Mouse (Mus musculus) limb, embryonic 14.5 days (tissue): ENCODE measurements around the gene Frs2. TPM values are rescaled to one million over a fixed set of nuclear protein-coding genes. Genes with fewer than 3 reads are reported as not detected.
A peak's percentile ranks its signal among the peaks of the same experiment; 100 is the strongest.

ENCODE experiments used
- ATAC-seq: fragments of 200-750 bp; cut with Nextera tagmentation; 2 replicates; pipeline ENCODE4 v1.8.0; 2017; ENCODE audit warnings: low read depth, moderate number of reproducible peaks, moderate TSS enrichment; ENCODE audit not compliant: low FRiP score
- DNase-seq: peaks from one replicate; pipeline ENCODE4 v3.0.0-alpha.2; 2015; ENCODE audit warnings: low spot score
- H3K27ac ChIP-seq: fragments of 300-500 bp; sonication (generic); replicated peaks from 2 replicates; pipeline ENCODE4 v1.5.1; 2014; ENCODE audit warnings: low read depth, mild to moderate bottlenecking, low read length, moderate library complexity, mixed read lengths
- H3K27me3 ChIP-seq: fragments of 300-500 bp; sonication (generic); 2 replicates; pipeline ENCODE4 v1.6.1; 2014; ENCODE audit warnings: low read length, mixed read lengths; ENCODE audit not compliant: control insufficient read depth, insufficient read depth
- H3K36me3 ChIP-seq: fragments of 300-500 bp; sonication (generic); 2 replicates; pipeline ENCODE4 v1.6.1; 2014; ENCODE audit warnings: mild to moderate bottlenecking, low read length, moderate library complexity, mixed read lengths; ENCODE audit not compliant: control insufficient read depth, insufficient read depth
- H3K4me1 ChIP-seq: fragments of 300-500 bp; sonication (generic); 2 replicates; pipeline ENCODE4 v1.6.1; 2014; ENCODE audit warnings: antibody characterized with exemption, low read length, mixed read lengths; ENCODE audit not compliant: control insufficient read depth, insufficient read depth
- H3K4me2 ChIP-seq: fragments of 300-500 bp; sonication (generic); replicated peaks from 2 replicates; pipeline ENCODE4 v1.6.1; 2014; ENCODE audit warnings: low read depth, mild to moderate bottlenecking, low read length, moderate library complexity; ENCODE audit not compliant: severe bottlenecking
- H3K4me3 ChIP-seq: fragments of 300-500 bp; sonication (generic); replicated peaks from 2 replicates; pipeline ENCODE4 v1.5.1; 2014; ENCODE audit warnings: low read length
- H3K9ac ChIP-seq: fragments of 300-500 bp; sonication (generic); 2 replicates; pipeline ENCODE4 v1.6.1; 2014; ENCODE audit warnings: mild to moderate bottlenecking, low read depth, low read length, moderate library complexity; ENCODE audit not compliant: severe bottlenecking
- H3K9me3 ChIP-seq: fragments of 300-500 bp; sonication (generic); 2 replicates; pipeline ENCODE4 v1.6.1; 2016; ENCODE audit warnings: low read length; ENCODE audit not compliant: control insufficient read depth
- POLR2A ChIP-seq: fragments of 200-500 bp; IDR thresholded peaks from 2 replicates; pipeline ENCODE4 v1.8.0; 2012; ENCODE audit warnings: inconsistent platforms, mild to moderate bottlenecking, moderate library complexity, borderline replicate concordance; ENCODE audit not compliant: insufficient read depth, insufficient read length; ENCODE audit errors: extremely low read depth
- WGBS: fragments of 180-500 bp; shearing (Covaris S2); extraction: QIAGEN DNeasy Blood & Tissue Kit; methylation state at CpG from one replicate; pipeline ENCODE4 v1.1.7; 2014; 5-methylcytosine and 5-hydroxymethylcytosine counted together
- polyA plus RNA-seq, 2 experiments: library from polyadenylated mRNA; depleted of rRNA in 1 of 2; stranded (reverse) in 1 of 2; unstranded in 1 of 2; fragments of >200 nt; fragmentation: Nextera tagmentation in 1 of 2; extraction: Ambion mirVana in 1 of 2; gene quantifications; 2 replicates each; pipeline versions ENCODE4 v1.2.1 to v1.2.3; 2012 to 2014

The Frs2 gene
- polyA plus RNA-seq, 2 experiments = 29.1 to 36.6 TPM

DNA sequence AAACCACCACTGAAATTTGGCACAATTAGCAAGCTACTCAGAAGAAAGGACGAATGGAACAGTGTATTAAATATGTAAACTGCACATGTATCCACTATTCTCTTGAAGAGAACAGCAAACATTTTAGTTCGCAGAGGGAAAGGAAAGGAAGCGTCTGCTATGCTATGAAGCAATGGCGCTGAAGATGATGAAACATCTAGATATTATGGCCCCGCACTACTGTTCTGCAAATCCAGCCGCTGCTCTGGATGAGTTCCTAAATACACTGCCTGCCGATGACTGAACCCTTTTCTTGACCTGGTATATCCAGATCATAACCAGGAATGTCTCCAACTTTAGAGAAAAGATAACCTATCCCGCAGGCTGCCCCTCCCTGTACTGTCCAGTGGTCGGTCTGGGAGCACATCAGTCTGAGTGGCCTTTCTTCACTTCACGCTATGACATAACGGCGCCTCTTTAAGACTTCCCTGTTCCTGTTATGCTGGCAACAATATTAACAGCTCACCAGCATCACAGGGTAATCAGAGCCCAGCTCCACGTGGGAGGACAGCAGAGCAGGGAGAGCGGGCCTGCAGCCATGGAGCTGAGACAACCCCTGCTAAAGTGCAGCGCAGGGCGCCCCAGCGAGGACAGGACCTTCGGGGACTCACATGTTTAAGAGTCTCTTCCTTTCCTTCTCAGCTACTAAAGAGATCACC is 76.0 kb downstream of the Frs2 start:
- H3K36me3 ChIP-seq = peaks cover 61% of the 10 kb centered on the region
- no peak overlapping the region for H3K4me3 ChIP-seq

DNA sequence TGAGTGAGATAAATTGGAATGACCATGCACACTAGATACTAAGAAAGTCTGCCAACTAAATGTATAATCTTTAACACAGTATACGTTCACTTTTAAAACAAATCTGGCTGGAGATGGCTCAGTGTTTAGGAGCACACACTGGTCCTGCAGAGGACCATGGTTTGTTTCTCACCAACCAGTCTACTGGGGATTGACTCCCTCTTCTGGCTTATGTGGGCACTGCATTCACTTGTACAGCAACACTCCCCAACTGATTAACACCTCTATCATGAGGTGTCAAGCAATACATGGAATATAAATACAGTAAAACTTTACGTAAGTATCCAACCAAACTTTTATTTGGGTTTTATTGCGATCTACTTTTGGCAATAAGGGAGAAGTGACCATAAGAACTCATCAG is 79.2 kb downstream of the Frs2 start:
- Histone ChIP-seq H3K27me3 (no peaks in the 10 kb centered on the region), H3K4me1 (no peaks in the 10 kb centered on the region), H3K27ac (no peak overlapping the region), H3K4me2 (no peak overlapping the region), H3K9ac (no peak overlapping the region), H3K4me3 (no peak overlapping the region), H3K9me3 (no peaks in the 10 kb centered on the region), H3K36me3 (peaks cover 39% of the 10 kb centered on the region)
- no peak for ATAC-seq
- TF ChIP-seq POLR2A = no peak
- WGBS = 95% methylated on average over 3 of the region's 3 CpGs
- no peak for DNase-seq

More for the DNA sequence above, 76.0 kb downstream of the Frs2 start:
- Histone ChIP-seq H3K9me3 (no peaks in the 10 kb centered on the region), H3K9ac (no peak overlapping the region), H3K27ac (no peak overlapping the region), H3K4me1 (no peaks in the 10 kb centered on the region), H3K4me2 (no peak overlapping the region), H3K27me3 (no peaks in the 10 kb centered on the region)
- no peak for TF ChIP-seq POLR2A
- no peak for DNase-seq
- WGBS = 93% methylated on average over 18 of the region's 18 CpGs
- ATAC-seq = no peak

DNA sequence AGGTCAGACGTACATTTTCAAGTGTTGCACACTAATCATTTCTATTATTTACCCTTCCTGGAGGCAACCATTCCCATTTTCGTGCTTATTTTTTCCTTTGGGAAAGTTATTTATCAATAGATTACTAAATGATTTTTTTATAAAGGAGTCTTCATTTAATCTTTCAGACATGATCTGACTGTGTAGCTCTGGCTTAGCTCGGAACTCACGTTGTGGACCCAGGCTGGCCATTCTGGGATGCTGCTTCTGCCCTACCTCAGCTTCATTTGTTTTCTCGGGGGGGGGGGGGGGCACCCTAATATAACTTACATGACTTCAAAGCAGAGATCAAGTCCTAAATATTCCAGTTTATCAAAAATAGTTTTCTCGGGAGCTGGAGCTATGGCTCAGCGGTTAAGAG is 84.3 kb downstream of the Frs2 start:
- no peak for TF ChIP-seq POLR2A
- H3K9ac ChIP-seq = peak overlapping the region; percentile 52
- H3K36me3 ChIP-seq = peaks cover 32% of the 10 kb centered on the region
- ATAC-seq = peak; percentile 30; the same call in 1 of the 2 replicates
- WGBS = 13% methylated on average over 7 of the region's 7 CpGs
- no peak for DNase-seq
- H3K27ac ChIP-seq = peak overlapping the region; percentile 88
- H3K27me3 ChIP-seq = no peaks in the 10 kb centered on the region
- H3K4me3 ChIP-seq = peak overlapping the region; percentile 98
- H3K4me2 ChIP-seq = peak overlapping the region; percentile 55
- no peaks in the 10 kb centered on the region for H3K9me3 ChIP-seq
- no peaks in the 10 kb centered on the region; the same call in 1 of the 2 replicates for H3K4me1 ChIP-seq

DNA sequence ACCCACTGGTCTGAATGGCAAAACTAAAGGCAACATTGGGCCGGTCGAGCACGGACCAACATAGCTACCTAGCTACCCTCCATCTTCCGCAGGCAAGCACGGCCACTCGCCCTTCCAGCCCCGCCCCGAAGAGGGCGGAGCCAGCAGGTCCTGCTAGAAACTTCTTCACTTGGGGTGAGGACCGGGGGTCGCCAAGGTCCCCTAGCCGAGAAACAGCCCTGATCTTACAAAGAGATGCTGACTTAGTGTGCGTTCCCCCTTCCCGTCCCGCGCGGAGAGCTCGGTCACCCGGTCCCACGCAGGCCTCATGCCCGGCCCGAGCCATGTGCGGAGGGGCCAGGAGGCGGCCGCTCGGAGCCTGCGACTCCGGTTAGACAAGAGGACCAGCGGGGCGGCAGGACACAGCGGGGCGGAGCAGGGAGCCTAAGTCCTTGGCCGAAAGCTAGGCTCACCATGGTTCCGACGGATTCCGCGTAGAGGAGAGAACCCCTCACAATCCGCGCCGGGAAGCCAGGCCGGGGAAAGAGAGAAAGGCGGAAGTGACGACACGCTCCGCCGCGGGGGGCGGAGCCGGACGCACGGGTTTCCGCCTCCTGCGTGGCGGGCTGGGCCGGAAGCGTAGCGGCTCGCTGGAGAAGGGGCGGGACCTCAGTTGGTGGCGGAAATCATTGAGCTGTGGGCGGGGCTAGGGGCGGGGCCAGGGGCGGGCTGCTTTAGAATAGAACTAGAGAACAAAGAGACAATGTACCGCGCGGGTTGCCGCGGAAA is 84.9 kb downstream of the Frs2 start, which contains the start of gene Cct2:
Cct2 (minus strand) TSS at position 561 of the 768 bp plus-strand sequence.
- peak; percentile 93 for ATAC-seq
- TF ChIP-seq POLR2A = 0 out of 2 replicates have a peak, but pooled peaks have one; percentile 83
- Histone ChIP-seq H3K27ac (peak within 1 kb of the TSS; percentile 88), H3K9ac (peak within 1 kb of the TSS; percentile 95), H3K4me3 (peak within 1 kb of the TSS; percentile 98), H3K36me3 (peaks cover 38% of the 10 kb centered on the region), H3K9me3 (no peaks in the 10 kb centered on the region), H3K27me3 (no peaks in the 10 kb centered on the region), H3K4me2 (peak within 1 kb of the TSS; percentile 87), H3K4me1 (no peaks in the 10 kb centered on the region; the same call in 1 of the 2 replicates)
- peak; percentile 97 for DNase-seq
- WGBS = 0% methylated on average over 63 of the region's 68 CpGs

DNA sequence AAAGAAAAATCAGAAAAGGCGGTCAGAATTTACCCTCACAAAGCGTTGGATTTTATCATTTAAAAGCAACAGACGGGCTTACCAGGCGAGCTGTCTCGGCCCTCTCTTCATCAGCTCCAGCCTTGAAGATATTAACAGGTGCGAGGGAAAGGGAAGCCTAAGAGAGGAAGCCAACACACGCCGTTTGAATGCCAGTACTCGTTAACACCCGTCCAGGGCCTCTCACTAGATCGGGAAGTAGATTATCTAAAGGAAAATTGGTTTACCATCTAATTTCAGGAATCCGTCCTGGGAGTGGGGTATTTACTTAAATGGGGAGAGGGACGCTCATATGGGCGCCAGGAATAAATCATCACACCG is 85.5 kb downstream of the Frs2 start:
- H3K4me1 ChIP-seq = no peaks in the 10 kb centered on the region; the same call in 1 of the 2 replicates
- H3K27ac ChIP-seq = no peak overlapping the region
- H3K36me3 ChIP-seq = peaks cover 43% of the 10 kb centered on the region
- H3K27me3 ChIP-seq = no peaks in the 10 kb centered on the region
- no peak for TF ChIP-seq POLR2A
- no peak for ATAC-seq
- H3K4me3 ChIP-seq = peak overlapping the region; percentile 98
- 3% methylated on average over 15 of the region's 15 CpGs for WGBS
- peak overlapping the region; percentile 95 for H3K9ac ChIP-seq
- no peaks in the 10 kb centered on the region for H3K9me3 ChIP-seq
- DNase-seq = no peak
- H3K4me2 ChIP-seq = peak overlapping the region; percentile 87
